ENCODE assay signal across 8 mouse cellular contexts in the genomic region with DNA sequence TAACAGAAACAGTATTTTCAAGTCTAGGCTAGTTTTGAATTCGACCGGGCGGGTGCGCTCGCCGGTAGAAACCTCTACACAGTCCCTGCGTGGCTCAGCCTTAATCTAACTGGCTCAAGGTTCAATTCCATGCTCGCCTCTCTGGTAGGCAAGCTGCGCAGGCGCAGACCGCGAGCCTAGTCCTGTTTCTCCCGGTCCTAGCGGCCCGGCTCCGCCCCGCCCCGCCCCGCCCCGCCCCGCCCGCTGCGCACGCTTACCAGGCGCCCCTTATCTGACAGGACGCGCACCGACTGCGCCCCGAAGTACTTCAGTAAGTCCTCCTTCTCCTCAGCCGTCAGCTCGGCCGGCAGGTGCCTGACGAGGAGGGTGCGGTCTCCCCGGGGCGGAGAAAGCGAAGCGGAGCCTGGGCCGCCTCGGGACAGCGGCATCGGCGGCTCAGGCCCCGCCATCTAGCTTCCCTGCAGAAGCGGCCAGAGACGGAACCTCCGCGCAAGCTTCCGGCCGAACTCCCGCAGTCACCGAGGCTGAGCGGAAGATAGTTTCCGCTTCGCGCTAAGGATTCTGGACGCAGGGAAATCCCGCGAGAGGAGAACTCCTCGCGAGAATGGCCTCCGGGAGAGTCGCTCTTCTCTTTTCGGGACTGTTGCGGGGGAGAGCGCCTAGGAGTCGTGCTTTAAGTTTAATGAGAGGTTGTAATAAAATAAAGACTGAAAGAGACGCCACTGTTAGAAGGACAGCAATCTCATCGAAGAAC. TPM values are rescaled to one million over a fixed set of nuclear protein-coding genes. Genes with fewer than 3 reads are reported as not detected.
DNase-seq lines count a peak whose midpoint lies in the region; ATAC-seq and TF ChIP-seq lines count a peak whose summit lies in the region.

TSS of gene Rnpc3 (minus strand) at position 544 of the 754 bp plus-strand sequence.

- peak within 1 kb of the TSS; percentile 82 for H3K4me3 ChIP-seq in G1E (ENCODE audit: low read depth, low read length)
- H3K4me3 ChIP-seq in forebrain, embryonic 16.5 days (replicated peaks; ENCODE audit: low read length) = peak within 1 kb of the TSS; percentile 93
- H3K4me3 ChIP-seq in layer of hippocampus, adult 2 months = peak within 1 kb of the TSS; percentile 98
- H3K4me3 ChIP-seq in lung, embryonic 14.5 days (ENCODE audit: low read depth, low read length) = peak within 1 kb of the TSS; percentile 59
- peak within 1 kb of the TSS; percentile 99 for H3K4me3 ChIP-seq in olfactory bulb, adult 2 months (ENCODE audit: insufficient read depth, low read depth, low read length)
- peak within 1 kb of the TSS; percentile 77 for H3K4me3 ChIP-seq in thymus, adult 2 months (ENCODE audit: control insufficient read depth, insufficient read depth, low read length)

- peak within 1 kb of the TSS; percentile 63 for H3K4me2 ChIP-seq in forebrain, embryonic 16.5 days (ENCODE audit: low read length)
- peak within 1 kb of the TSS; percentile 69 for H3K4me2 ChIP-seq in lung, embryonic 14.5 days

- WGBS in forebrain, embryonic 16.5 days = under 1% methylated on average over 70 of the region's 70 CpGs
- under 1% methylated on average over 70 of the region's 70 CpGs for WGBS in lung, embryonic 14.5 days
- under 1% methylated on average over 70 of the region's 70 CpGs for WGBS in olfactory bulb, adult 2 months
- WGBS in thymus, adult 2 months = under 1% methylated on average over 70 of the region's 70 CpGs

- H3K27me3 ChIP-seq in G1E (ENCODE audit: insufficient read depth, low read length) = no peaks in the 10 kb centered on the region
- H3K27me3 ChIP-seq in forebrain, embryonic 16.5 days (replicated peaks; ENCODE audit: control insufficient read depth, insufficient read depth, low read length) = no peaks in the 10 kb centered on the region
- H3K27me3 ChIP-seq in lung, embryonic 14.5 days (ENCODE audit: insufficient read depth, low read length) = no peaks in the 10 kb centered on the region
- no peaks in the 10 kb centered on the region for H3K27me3 ChIP-seq in thymus, adult 2 months (ENCODE audit: control insufficient read depth, insufficient read depth, low read length)

- H3K9ac ChIP-seq in forebrain, embryonic 16.5 days (replicated peaks; ENCODE audit: low read depth, low read length) = peak within 1 kb of the TSS; percentile 95
- H3K9ac ChIP-seq in lung, embryonic 14.5 days = peak within 1 kb of the TSS; percentile 80

- no peaks in the 10 kb centered on the region for H3K9me3 ChIP-seq in G1E (replicated peaks)
- H3K9me3 ChIP-seq in forebrain, embryonic 16.5 days (ENCODE audit: control insufficient read depth, low read length) = no peaks in the 10 kb centered on the region
- H3K9me3 ChIP-seq in lung, embryonic 14.5 days (ENCODE audit: low read depth, low read length) = no peaks in the 10 kb centered on the region

- peaks cover 14% of the 10 kb centered on the region for H3K36me3 ChIP-seq in G1E (replicated peaks)
- no peaks in the 10 kb centered on the region; the same call in 1 of the 2 replicates for H3K36me3 ChIP-seq in forebrain, embryonic 16.5 days (ENCODE audit: control insufficient read depth, insufficient read depth)
- no peaks in the 10 kb centered on the region for H3K36me3 ChIP-seq in lung, embryonic 14.5 days (ENCODE audit: insufficient read depth)
- no peaks in the 10 kb centered on the region for H3K36me3 ChIP-seq in thymus, adult 2 months (ENCODE audit: control insufficient read depth, insufficient read depth, low read length)

- peaks cover 15% of the 10 kb centered on the region for H3K4me1 ChIP-seq in G1E (ENCODE audit: insufficient read depth, low read depth, low read length)
- H3K4me1 ChIP-seq in forebrain, embryonic 16.5 days (replicated peaks; ENCODE audit: control insufficient read depth, insufficient read depth, low read length) = peaks cover 6% of the 10 kb centered on the region; the same call in 1 of the 2 replicates
- H3K4me1 ChIP-seq in lung, embryonic 14.5 days (ENCODE audit: insufficient read depth) = peaks cover 5% of the 10 kb centered on the region; the same call in 1 of the 2 replicates
- no peaks in the 10 kb centered on the region for H3K4me1 ChIP-seq in olfactory bulb, adult 2 months (ENCODE audit: control insufficient read depth, insufficient read depth, low read length)
- no peaks in the 10 kb centered on the region; the same call in 1 of the 2 replicates for H3K4me1 ChIP-seq in thymus, adult 2 months (replicated peaks; ENCODE audit: control insufficient read depth, insufficient read depth, low read length)

- TF ChIP-seq CTCF in G1E (IDR thresholded peaks at IDR 0.05; ENCODE audit: low read depth, low read length) = no peak
- TF ChIP-seq CTCF in layer of hippocampus, adult 2 months (conservative IDR thresholded peaks at IDR 0.05) = peak; percentile 39; the same call in 1 of the 2 replicates
- no peak for TF ChIP-seq CTCF in lung, embryonic 14.5 days (IDR thresholded peaks at IDR 0.05; ENCODE audit: low read depth)
- TF ChIP-seq CTCF in olfactory bulb, adult 2 months (IDR thresholded peaks at IDR 0.05; ENCODE audit: insufficient read depth, low read depth, low read length) = no peak
- peak; percentile 86 for TF ChIP-seq CTCF in thymus, adult 2 months (IDR thresholded peaks at IDR 0.05; ENCODE audit: borderline replicate concordance, control insufficient read depth, extremely low read depth, insufficient read depth, low read length, poor library complexity)

- peak within 1 kb of the TSS; percentile 100 for H3K27ac ChIP-seq in forebrain, embryonic 16.5 days (ENCODE audit: low read length)
- H3K27ac ChIP-seq in layer of hippocampus, adult 2 months = peak within 1 kb of the TSS; percentile 100
- peak within 1 kb of the TSS; percentile 100 for H3K27ac ChIP-seq in lung, embryonic 14.5 days (ENCODE audit: low read depth)
- peak within 1 kb of the TSS; percentile 99 for H3K27ac ChIP-seq in olfactory bulb, adult 2 months (ENCODE audit: insufficient read depth, low read depth, low read length)
- H3K27ac ChIP-seq in thymus, adult 2 months (ENCODE audit: control insufficient read depth, insufficient read depth, low read length) = peak within 1 kb of the TSS; percentile 91

- peak; percentile 81 for ATAC-seq in G1E (ENCODE audit: extremely low read depth, insufficient number of reproducible peaks, low FRiP score, poor library complexity, severe bottlenecking)
- ATAC-seq in forebrain, embryonic 16.5 days = peak; percentile 98
- ATAC-seq in lung, embryonic 14.5 days (ENCODE audit: insufficient read depth) = peak; percentile 97

- peak; percentile 90 for TF ChIP-seq POLR2A in olfactory bulb, adult 2 months (IDR thresholded peaks at IDR 0.05; ENCODE audit: insufficient read depth, low read depth, low read length)
- peak; percentile 90 for TF ChIP-seq POLR2A in thymus, adult 2 months (IDR thresholded peaks at IDR 0.05; ENCODE audit: control insufficient read depth, extremely low read depth, insufficient read depth, low read length, poor library complexity)

- DNase-seq in G1E (ENCODE audit: low spot score) = peak; percentile 62
- peak; percentile 95 to 97 for DNase-seq in cerebellum, adult 18-20 months
- peak; percentile 97 to 100 for DNase-seq in heart, postnatal 36 days
- DNase-seq in layer of hippocampus, adult 2 months (ENCODE audit: low spot score in 2 of 2) = peak; percentile 94 to 97
- peak; percentile 100 for DNase-seq in lung, embryonic 14.5 days
- peak; percentile 95 for DNase-seq in thymus, adult 2 months

- intact Hi-C loops in heart, postnatal 36 days (cut with DNase I) = no loop called here

RNA-seq across cellular contexts. Expression of gene Rnpc3, which starts in this region (rescaled TPM):
- total RNA-seq in G1E (2014; fragmentation: Nextera tagmentation) (57.8 and 63.0 TPM in 2 replicates), G1E (2017) (57.4 and 72.2 TPM in 2 replicates)
- polyA plus RNA-seq in G1E (2012) = 9.3 and 11.3 TPM in 2 replicates
- polyA plus RNA-seq in forebrain, embryonic 16.5 days (2015; fragmentation: Nextera tagmentation; extraction: Ambion mirVana) = 49.8 and 55.2 TPM in 2 replicates
- 10 to 100 TPM in 1 of 2 experiments, 1 to 10 TPM in 1; 9.0 to 10.8 TPM for total RNA-seq in heart, postnatal 36 days (2021)
- total RNA-seq in layer of hippocampus, adult 2 months (2021) = 10 to 100 TPM; 28.8 to 34.4 TPM
- 35.6 and 37.9 TPM in 2 replicates for polyA plus RNA-seq in lung, embryonic 14.5 days (2014; fragmentation: Nextera tagmentation; extraction: Ambion mirVana)
- polyA plus RNA-seq in olfactory bulb, adult 2 months (2012; ENCODE audit: insufficient read depth, insufficient read length, low replicate concordance, missing spikeins) = not detected in 2 replicates
- polyA plus RNA-seq in thymus, adult 2 months (2012; rRNA removed) = 17.6 and 24.1 TPM in 2 replicates

Comparison
In these comparisons a context has a peak if more than half of its experiments do, and no peak if none do; other contexts are left out.
1. Peak in every context shown above with its lines: DNase-seq, ATAC-seq, H3K4me3 ChIP-seq and H3K27ac ChIP-seq.
2. RNA of gene Rnpc3 (polyA plus RNA-seq): 49.8 to 55.2 TPM in forebrain, embryonic 16.5 days, 35.6 to 37.9 TPM in lung, embryonic 14.5 days, 17.6 to 24.1 TPM in thymus, adult 2 months and 9.3 to 11.3 TPM in G1E; not detected in olfactory bulb, adult 2 months; every median in the first group is over 10 times any median in the second.
3. CTCF ChIP-seq: peak in layer of hippocampus, adult 2 months (single experiment) and thymus, adult 2 months (single experiment); none in G1E (single experiment), lung, embryonic 14.5 days (single experiment) and olfactory bulb, adult 2 months (single experiment).